Mouse (Mus musculus): ENCODE results near the gene Slc15a1. TPM values are rescaled to one million over a fixed set of nuclear protein-coding genes. Genes with fewer than 3 reads are reported as not detected.

Gene Slc15a1
- polyA plus RNA-seq, 1 experiment, result 304 TPM

- Histone ChIP-seq H3K4me3 (ENCODE audit: low read depth, low read length) (no peak overlapping the region), H3K36me3 (ENCODE audit: control insufficient read depth, insufficient read depth, low read length) (peaks cover 45% of the 10 kb centered on the region), H3K27ac (ENCODE audit: insufficient read depth, low read depth, low read length) (peak overlapping the region; percentile 47; the same call in 1 of the 2 replicates), H3K27me3 (ENCODE audit: control insufficient read depth, insufficient read depth, low read length) (peaks cover 3% of the 10 kb centered on the region; the same call in 1 of the 2 replicates), H3K4me1 (ENCODE audit: control insufficient read depth, insufficient read depth, insufficient read length, low read length) (peaks cover 23% of the 10 kb centered on the region)
- WGBS, result 77% methylated on average over 2 of the region's 2 CpGs
- TF ChIP-seq POLR2A (IDR thresholded peaks at IDR 0.05; ENCODE audit: low read depth, low read length) (no peak), CTCF (IDR thresholded peaks at IDR 0.05; ENCODE audit: extremely low read depth, insufficient read length, insufficient replicate concordance, low read depth, low read length) (no peak)
Measured at GRCm38 (mm10) chr14:121495120-121495519, 9.9 kb downstream of the Slc15a1 start.

- peaks cover 23% of the 10 kb centered on the region for H3K4me1 ChIP-seq (ENCODE audit: control insufficient read depth, insufficient read depth, insufficient read length, low read length)
- H3K36me3 ChIP-seq (ENCODE audit: control insufficient read depth, insufficient read depth, low read length), result peaks cover 49% of the 10 kb centered on the region
- peak overlapping the region; percentile 30; the same call in 1 of the 2 replicates for H3K4me3 ChIP-seq (ENCODE audit: low read depth, low read length)
- WGBS, result 25% methylated on average over 2 of the region's 2 CpGs
- H3K27ac ChIP-seq (ENCODE audit: insufficient read depth, low read depth, low read length), result peak overlapping the region; percentile 88
- H3K27me3 ChIP-seq (ENCODE audit: control insufficient read depth, insufficient read depth, low read length), result peaks cover 3% of the 10 kb centered on the region; the same call in 1 of the 2 replicates
- TF ChIP-seq POLR2A (IDR thresholded peaks at IDR 0.05; ENCODE audit: low read depth, low read length) (no peak), CTCF (IDR thresholded peaks at IDR 0.05; ENCODE audit: extremely low read depth, insufficient read length, insufficient replicate concordance, low read depth, low read length) (no peak)
Measured at GRCm38 (mm10) chr14:121494238-121494637, 10.8 kb downstream of the Slc15a1 start.

- 26% methylated on average over 3 of the region's 3 CpGs for WGBS
- no peak overlapping the region for H3K4me3 ChIP-seq (ENCODE audit: low read depth, low read length)
- H3K27ac ChIP-seq (ENCODE audit: insufficient read depth, low read depth, low read length), result peak overlapping the region; percentile 88
- H3K36me3 ChIP-seq (ENCODE audit: control insufficient read depth, insufficient read depth, low read length), result peaks cover 54% of the 10 kb centered on the region
- H3K4me1 ChIP-seq (ENCODE audit: control insufficient read depth, insufficient read depth, insufficient read length, low read length), result peaks cover 23% of the 10 kb centered on the region
- TF ChIP-seq CTCF (IDR thresholded peaks at IDR 0.05; ENCODE audit: extremely low read depth, insufficient read length, insufficient replicate concordance, low read depth, low read length), result no peak
- no peak for TF ChIP-seq POLR2A (IDR thresholded peaks at IDR 0.05; ENCODE audit: low read depth, low read length)
- peaks cover 3% of the 10 kb centered on the region; the same call in 1 of the 2 replicates for H3K27me3 ChIP-seq (ENCODE audit: control insufficient read depth, insufficient read depth, low read length)
Measured at GRCm38 (mm10) chr14:121493712-121494111, 11.3 kb downstream of the Slc15a1 start.

- no peak overlapping the region for H3K4me3 ChIP-seq (ENCODE audit: low read depth, low read length)
- 70% methylated on average over 8 of the region's 8 CpGs for WGBS
- peaks cover 19% of the 10 kb centered on the region for H3K4me1 ChIP-seq (ENCODE audit: control insufficient read depth, insufficient read depth, insufficient read length, low read length)
- peaks cover 3% of the 10 kb centered on the region; the same call in 1 of the 2 replicates for H3K27me3 ChIP-seq (ENCODE audit: control insufficient read depth, insufficient read depth, low read length)
- peaks cover 64% of the 10 kb centered on the region for H3K36me3 ChIP-seq (ENCODE audit: control insufficient read depth, insufficient read depth, low read length)
- TF ChIP-seq POLR2A (IDR thresholded peaks at IDR 0.05; ENCODE audit: low read depth, low read length), result no peak
- TF ChIP-seq CTCF (IDR thresholded peaks at IDR 0.05; ENCODE audit: extremely low read depth, insufficient read length, insufficient replicate concordance, low read depth, low read length), result no peak
- H3K27ac ChIP-seq (ENCODE audit: insufficient read depth, low read depth, low read length), result no peak overlapping the region
Measured at GRCm38 (mm10) chr14:121492328-121492727, 12.7 kb downstream of the Slc15a1 start.

GRCm38 (mm10) chr14:121485722-121486121, 19.3 kb downstream of the Slc15a1 start:
- H3K36me3 ChIP-seq (ENCODE audit: control insufficient read depth, insufficient read depth, low read length), result peaks cover 65% of the 10 kb centered on the region
- H3K27me3 ChIP-seq (ENCODE audit: control insufficient read depth, insufficient read depth, low read length), result peaks cover 3% of the 10 kb centered on the region; the same call in 1 of the 2 replicates
- H3K4me3 ChIP-seq (ENCODE audit: low read depth, low read length), result no peak overlapping the region
- no peak overlapping the region for H3K27ac ChIP-seq (ENCODE audit: insufficient read depth, low read depth, low read length)
- whole genome bisulfite sequencing, result 94% methylated on average over 1 of the region's 1 CpGs
- H3K4me1 ChIP-seq (ENCODE audit: control insufficient read depth, insufficient read depth, insufficient read length, low read length), result no peaks in the 10 kb centered on the region
- no peak for TF ChIP-seq CTCF (IDR thresholded peaks at IDR 0.05; ENCODE audit: extremely low read depth, insufficient read length, insufficient replicate concordance, low read depth, low read length)

GRCm38 (mm10) chr14:121484436-121484835, 20.6 kb downstream of the Slc15a1 start:
- Histone ChIP-seq H3K27ac (ENCODE audit: insufficient read depth, low read depth, low read length) (no peak overlapping the region), H3K36me3 (ENCODE audit: control insufficient read depth, insufficient read depth, low read length) (peaks cover 69% of the 10 kb centered on the region), H3K4me1 (ENCODE audit: control insufficient read depth, insufficient read depth, insufficient read length, low read length) (no peaks in the 10 kb centered on the region), H3K4me3 (ENCODE audit: low read depth, low read length) (no peak overlapping the region), H3K27me3 (ENCODE audit: control insufficient read depth, insufficient read depth, low read length) (no peaks in the 10 kb centered on the region)
- TF ChIP-seq POLR2A (IDR thresholded peaks at IDR 0.05; ENCODE audit: low read depth, low read length) (no peak), CTCF (IDR thresholded peaks at IDR 0.05; ENCODE audit: extremely low read depth, insufficient read length, insufficient replicate concordance, low read depth, low read length) (no peak)
- WGBS, result 79% methylated on average over 3 of the region's 3 CpGs

- Histone ChIP-seq H3K4me1 (ENCODE audit: control insufficient read depth, insufficient read depth, insufficient read length, low read length) (no peaks in the 10 kb centered on the region), H3K27me3 (ENCODE audit: control insufficient read depth, insufficient read depth, low read length) (no peaks in the 10 kb centered on the region), H3K36me3 (ENCODE audit: control insufficient read depth, insufficient read depth, low read length) (peaks cover 69% of the 10 kb centered on the region), H3K4me3 (ENCODE audit: low read depth, low read length) (no peak overlapping the region), H3K27ac (ENCODE audit: insufficient read depth, low read depth, low read length) (no peak overlapping the region)
- WGBS, result 75% methylated on average over 7 of the region's 7 CpGs
- TF ChIP-seq CTCF (IDR thresholded peaks at IDR 0.05; ENCODE audit: extremely low read depth, insufficient read length, insufficient replicate concordance, low read depth, low read length) (no peak), POLR2A (IDR thresholded peaks at IDR 0.05; ENCODE audit: low read depth, low read length) (no peak)
Measured at GRCm38 (mm10) chr14:121482181-121482580, 22.9 kb downstream of the Slc15a1 start.

All from small intestine, adult 2 months (tissue).